Mouse (Mus musculus): ENCODE results near the gene Adgra3.

DNA sequence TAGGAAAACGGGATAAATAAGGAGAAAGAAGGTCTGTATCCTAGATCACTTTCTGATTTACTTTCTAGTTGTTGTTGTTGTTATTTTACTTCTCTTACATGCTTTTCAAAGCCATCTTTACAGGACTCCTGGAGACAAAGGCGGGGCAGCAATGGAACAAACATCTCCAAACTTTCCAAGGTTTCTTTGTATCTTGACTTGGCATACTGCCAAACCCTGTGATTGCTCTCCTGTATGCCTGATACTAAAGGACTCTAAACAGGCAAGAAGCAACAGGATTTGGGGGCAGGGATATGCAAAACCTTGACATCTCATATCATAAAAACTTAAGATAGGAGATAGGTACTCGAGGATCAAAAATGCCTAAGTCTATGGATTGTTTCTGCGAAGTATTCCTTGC lies 6.3 kb downstream of the Adgra3 start:
- TF ChIP-seq CTCF (IDR thresholded peaks at IDR 0.05) (no peak), POLR2A (IDR thresholded peaks at IDR 0.05; ENCODE audit: insufficient read depth, low read depth, low read length) (no peak), EP300 (IDR thresholded peaks at IDR 0.05; ENCODE audit: insufficient read depth, low read depth, low read length) (no peak)
